Mouse (Mus musculus) heart, embryonic 12.5 days (tissue): ENCODE measurements at regions not wholly inside any gene's neighbourhood (a gene's known extent, or its start where the extent isn't known, plus 50 kb on each side); places are given as distances from the start of the nearest gene placed in this dataset.

Experiments used
- ATAC-seq: fragments of 200-750 bp; cut with Nextera tagmentation; 2 replicates; pipeline ENCODE4 v1.8.0; 2017; ENCODE audit warnings: moderate TSS enrichment, moderate library complexity; ENCODE audit not compliant: insufficient number of reproducible peaks, low FRiP score
- H3K27ac ChIP-seq: fragments of 300-500 bp; sonication (generic); 2 replicates; pipeline ENCODE4 v1.5.1; 2016; ENCODE audit warnings: mild to moderate bottlenecking, moderate library complexity; ENCODE audit not compliant: poor library complexity, severe bottlenecking
- H3K27me3 ChIP-seq: fragments of 300-500 bp; sonication (generic); replicated peaks from 2 replicates; pipeline ENCODE4 v1.6.1; 2016; ENCODE audit warnings: mild to moderate bottlenecking, moderate library complexity
- H3K36me3 ChIP-seq: fragments of 300-500 bp; sonication (generic); 2 replicates; pipeline ENCODE4 v1.6.1; 2016; ENCODE audit warnings: mild to moderate bottlenecking, moderate library complexity
- H3K4me1 ChIP-seq: fragments of 300-500 bp; sonication (generic); replicated peaks from 2 replicates; pipeline ENCODE4 v1.6.1; 2016; ENCODE audit warnings: mild to moderate bottlenecking
- H3K4me2 ChIP-seq: fragments of 300-500 bp; sonication (generic); 2 replicates; pipeline ENCODE4 v1.6.1; 2016; ENCODE audit warnings: mild to moderate bottlenecking, moderate library complexity
- H3K4me3 ChIP-seq: fragments of 300-500 bp; sonication (generic); 2 replicates; pipeline ENCODE4 v1.5.1; 2016; ENCODE audit warnings: mild to moderate bottlenecking
- H3K9ac ChIP-seq: fragments of 300-500 bp; sonication (generic); 2 replicates; pipeline ENCODE4 v1.6.1; 2016; ENCODE audit warnings: mild to moderate bottlenecking, moderate library complexity
- H3K9me3 ChIP-seq: fragments of 300-500 bp; sonication (generic); replicated peaks from 2 replicates; pipeline ENCODE4 v1.6.1; 2016; ENCODE audit warnings: mild to moderate bottlenecking, moderate library complexity
- WGBS: fragments of 180-500 bp; shearing (Covaris S2); methylation state at CpG from one replicate; pipeline ENCODE4 v1.1.7; 2016; 5-methylcytosine and 5-hydroxymethylcytosine counted together

DNA sequence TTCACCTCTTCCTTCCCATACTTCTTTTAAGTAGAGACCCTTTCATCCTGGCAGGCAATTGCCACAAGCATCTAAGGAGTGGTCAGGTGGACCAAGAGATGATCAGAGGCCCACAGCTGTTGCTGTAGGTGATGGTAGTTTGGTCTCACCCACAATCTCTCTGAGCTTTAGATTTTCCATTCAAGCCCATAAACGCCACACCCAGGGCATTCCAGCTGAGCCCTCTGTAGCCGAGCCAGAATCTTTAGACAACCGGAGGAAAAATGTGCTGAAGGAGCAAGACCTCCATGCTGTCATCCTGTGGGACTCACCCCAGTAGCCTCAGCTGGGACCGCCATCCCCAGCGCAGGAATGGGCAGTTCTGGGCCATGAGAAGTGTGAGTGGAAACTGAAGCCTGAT, 93.7 kb upstream of the Dlx2 start:
- Histone ChIP-seq H3K4me2 (no peak overlapping the region), H3K9me3 (peaks cover 3% of the 10 kb centered on the region; the same call in 1 of the 2 replicates), H3K27me3 (no peaks in the 10 kb centered on the region), H3K4me1 (peaks cover 12% of the 10 kb centered on the region), H3K36me3 (no peaks in the 10 kb centered on the region), H3K9ac (no peak overlapping the region), H3K27ac (no peak overlapping the region), H3K4me3 (no peak overlapping the region)
- WGBS: 70% methylated on average over 5 of the region's 5 CpGs
- no peak for ATAC-seq

DNA sequence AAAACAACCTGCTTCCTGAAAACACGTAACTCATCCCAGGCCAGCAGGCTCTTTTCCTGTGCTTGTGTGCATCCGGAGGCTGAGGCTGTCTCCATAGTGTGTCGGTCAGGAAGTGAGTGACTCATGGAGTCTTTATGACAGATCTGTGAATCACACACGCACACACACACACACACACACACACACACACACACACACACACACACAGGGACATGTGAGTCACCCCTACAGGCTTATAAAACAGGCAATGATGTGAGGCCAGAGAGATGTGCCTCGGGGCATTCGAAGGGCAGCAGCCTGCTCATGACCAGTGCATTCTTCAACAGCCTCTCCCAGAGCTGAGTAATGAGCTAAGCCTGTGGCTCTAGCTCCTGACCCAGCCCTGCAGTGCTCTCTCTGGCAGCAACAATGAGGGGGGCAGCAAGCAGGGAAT, 97.5 kb upstream of the Dlx2 start:
- Histone ChIP-seq H3K27me3 (no peaks in the 10 kb centered on the region), H3K4me1 (peaks cover 12% of the 10 kb centered on the region), H3K27ac (peak overlapping the region; percentile 71), H3K9me3 (peaks cover 3% of the 10 kb centered on the region; the same call in 1 of the 2 replicates), H3K4me2 (no peak overlapping the region), H3K36me3 (no peaks in the 10 kb centered on the region), H3K4me3 (no peak overlapping the region), H3K9ac (no peak overlapping the region)
- 51% methylated on average over 6 of the region's 6 CpGs for WGBS
- peak; percentile 82 for ATAC-seq

DNA sequence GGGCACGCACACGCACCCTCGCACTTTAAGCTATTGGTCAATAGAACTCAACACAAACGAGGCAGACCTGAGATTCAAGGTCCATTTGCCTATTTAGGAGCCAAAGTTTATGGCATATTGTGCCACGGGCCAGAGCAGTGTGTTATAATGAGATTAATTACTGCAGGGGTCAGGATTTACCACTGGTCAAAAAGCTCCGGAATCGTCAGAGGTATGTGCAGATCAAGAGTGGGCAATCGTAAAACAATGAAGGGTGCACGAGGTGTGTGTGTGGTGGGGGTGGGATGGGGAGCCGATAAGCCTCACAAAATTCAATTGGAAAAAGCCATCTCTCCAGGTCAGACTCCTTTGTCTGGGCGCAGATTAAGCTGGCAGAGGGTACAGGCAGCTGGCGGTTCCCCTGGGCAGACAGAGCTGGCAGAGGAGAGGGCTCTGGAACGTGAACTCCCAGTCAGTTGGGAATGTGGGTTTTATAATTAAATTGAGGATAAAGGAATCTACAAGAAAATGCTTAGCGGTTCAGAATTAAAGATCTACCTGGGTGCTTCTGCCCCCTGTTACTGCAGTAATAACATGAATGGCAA, 97.4 kb upstream of the Itga6 start:
- H3K9me3 ChIP-seq: no peaks in the 10 kb centered on the region
- no peaks in the 10 kb centered on the region for H3K36me3 ChIP-seq
- ATAC-seq: no peak
- no peaks in the 10 kb centered on the region for H3K27me3 ChIP-seq
- no peak overlapping the region for H3K27ac ChIP-seq
- H3K4me2 ChIP-seq: no peak overlapping the region
- no peak overlapping the region for H3K4me3 ChIP-seq
- peaks cover 20% of the 10 kb centered on the region for H3K4me1 ChIP-seq
- WGBS: 85% methylated on average over 14 of the region's 14 CpGs
- H3K9ac ChIP-seq: no peak overlapping the region

DNA sequence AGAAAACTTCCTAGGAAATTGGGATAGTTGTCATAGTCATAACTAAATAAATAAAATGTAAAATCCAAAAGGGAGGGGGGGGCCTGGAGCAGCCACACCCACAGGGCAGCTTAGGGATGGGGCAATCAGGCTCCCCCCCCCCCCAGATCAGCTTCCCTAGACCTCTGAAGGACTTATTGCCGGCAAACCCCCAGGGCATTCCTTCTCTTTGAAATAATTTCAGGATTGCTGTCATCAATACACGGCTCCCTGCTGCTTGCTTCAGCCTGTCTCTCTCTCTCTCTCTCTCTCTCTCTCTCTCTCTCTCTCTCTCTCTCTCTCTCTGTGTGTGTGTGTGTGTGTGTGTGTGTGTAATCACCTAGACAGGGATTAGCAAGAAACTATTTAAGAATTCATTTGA, 93.8 kb upstream of the Itga6 start:
- ATAC-seq: no peak
- no peak overlapping the region for H3K9ac ChIP-seq
- H3K4me2 ChIP-seq: no peak overlapping the region
- H3K4me3 ChIP-seq: no peak overlapping the region
- 43% methylated on average over 2 of the region's 2 CpGs for WGBS
- H3K4me1 ChIP-seq: peaks cover 18% of the 10 kb centered on the region
- no peaks in the 10 kb centered on the region for H3K27me3 ChIP-seq
- no peaks in the 10 kb centered on the region for H3K36me3 ChIP-seq
- H3K27ac ChIP-seq: no peak overlapping the region
- no peaks in the 10 kb centered on the region for H3K9me3 ChIP-seq

DNA sequence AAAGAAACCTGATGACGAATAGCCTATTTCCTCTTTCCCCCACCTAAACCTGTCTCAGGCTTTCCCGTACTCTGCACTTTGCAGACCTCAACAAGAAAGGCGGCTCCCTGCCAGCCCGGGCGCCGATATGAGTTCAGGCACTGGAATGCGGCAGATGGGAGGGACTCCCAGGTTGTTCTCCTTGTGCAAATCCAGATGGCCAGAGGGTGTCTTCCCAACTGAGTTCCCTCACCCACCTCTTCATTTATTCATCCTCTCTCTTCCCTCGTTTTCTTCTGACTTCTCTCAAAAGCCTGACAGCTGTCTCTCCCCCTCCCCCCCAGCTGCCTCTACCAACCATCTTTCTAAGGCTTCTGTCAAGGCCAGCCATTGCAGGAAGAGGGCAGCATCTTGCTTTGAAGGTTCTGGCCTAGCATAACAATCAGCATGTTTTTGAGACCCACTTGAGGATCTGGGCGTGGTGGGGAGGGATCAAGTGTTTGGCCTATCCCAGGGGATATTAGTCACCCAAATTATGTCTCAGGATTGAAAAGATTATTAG, 93.1 kb upstream of the Itga6 start:
- H3K27ac ChIP-seq: no peak overlapping the region
- no peaks in the 10 kb centered on the region for H3K9me3 ChIP-seq
- no peak for ATAC-seq
- H3K4me1 ChIP-seq: peaks cover 19% of the 10 kb centered on the region
- 15% methylated on average over 9 of the region's 9 CpGs for WGBS
- H3K27me3 ChIP-seq: no peaks in the 10 kb centered on the region
- no peak overlapping the region for H3K9ac ChIP-seq
- no peak overlapping the region for H3K4me3 ChIP-seq
- no peaks in the 10 kb centered on the region for H3K36me3 ChIP-seq
- peak overlapping the region; percentile 14; the same call in 1 of the 2 replicates for H3K4me2 ChIP-seq

DNA sequence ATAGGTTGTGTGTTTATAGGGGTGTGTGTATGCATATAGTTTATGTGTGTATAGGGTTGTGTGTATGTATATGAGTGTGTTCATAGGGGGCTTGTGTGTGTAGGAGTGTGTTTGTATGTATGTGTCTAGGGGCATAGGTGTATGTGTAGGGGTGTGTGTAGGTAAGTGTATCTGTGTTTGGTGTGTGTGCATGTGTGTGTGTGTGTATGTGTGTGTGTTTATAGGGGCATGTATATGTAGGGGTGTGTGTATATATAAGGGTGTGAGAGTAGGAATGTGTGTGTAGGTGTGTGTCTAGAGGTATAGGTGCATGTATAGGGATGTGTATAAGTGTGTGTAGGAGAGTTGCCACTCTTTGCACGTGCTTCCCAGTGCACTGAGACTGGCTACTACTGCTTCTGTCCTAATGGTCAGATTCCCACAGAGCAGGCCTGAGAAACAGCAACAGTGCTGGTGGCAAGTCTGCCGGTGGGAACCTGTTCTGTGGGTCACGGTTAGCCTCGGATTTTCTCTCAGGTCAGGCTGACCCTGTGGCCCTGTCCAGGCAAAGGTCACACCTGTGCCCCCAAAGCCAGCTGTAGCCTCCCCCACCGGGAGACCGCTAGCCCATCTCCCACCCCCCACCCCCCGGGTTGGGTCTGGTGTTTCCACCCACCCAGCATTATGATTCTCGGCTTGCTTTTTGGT, 90.5 kb upstream of the Itga6 start:
- Histone ChIP-seq H3K9ac (no peak overlapping the region), H3K27me3 (no peaks in the 10 kb centered on the region), H3K4me3 (no peak overlapping the region), H3K36me3 (no peaks in the 10 kb centered on the region), H3K27ac (no peak overlapping the region), H3K4me2 (no peak overlapping the region), H3K4me1 (peaks cover 23% of the 10 kb centered on the region), H3K9me3 (no peaks in the 10 kb centered on the region)
- no peak for ATAC-seq
- 39% methylated on average over 8 of the region's 8 CpGs for WGBS

DNA sequence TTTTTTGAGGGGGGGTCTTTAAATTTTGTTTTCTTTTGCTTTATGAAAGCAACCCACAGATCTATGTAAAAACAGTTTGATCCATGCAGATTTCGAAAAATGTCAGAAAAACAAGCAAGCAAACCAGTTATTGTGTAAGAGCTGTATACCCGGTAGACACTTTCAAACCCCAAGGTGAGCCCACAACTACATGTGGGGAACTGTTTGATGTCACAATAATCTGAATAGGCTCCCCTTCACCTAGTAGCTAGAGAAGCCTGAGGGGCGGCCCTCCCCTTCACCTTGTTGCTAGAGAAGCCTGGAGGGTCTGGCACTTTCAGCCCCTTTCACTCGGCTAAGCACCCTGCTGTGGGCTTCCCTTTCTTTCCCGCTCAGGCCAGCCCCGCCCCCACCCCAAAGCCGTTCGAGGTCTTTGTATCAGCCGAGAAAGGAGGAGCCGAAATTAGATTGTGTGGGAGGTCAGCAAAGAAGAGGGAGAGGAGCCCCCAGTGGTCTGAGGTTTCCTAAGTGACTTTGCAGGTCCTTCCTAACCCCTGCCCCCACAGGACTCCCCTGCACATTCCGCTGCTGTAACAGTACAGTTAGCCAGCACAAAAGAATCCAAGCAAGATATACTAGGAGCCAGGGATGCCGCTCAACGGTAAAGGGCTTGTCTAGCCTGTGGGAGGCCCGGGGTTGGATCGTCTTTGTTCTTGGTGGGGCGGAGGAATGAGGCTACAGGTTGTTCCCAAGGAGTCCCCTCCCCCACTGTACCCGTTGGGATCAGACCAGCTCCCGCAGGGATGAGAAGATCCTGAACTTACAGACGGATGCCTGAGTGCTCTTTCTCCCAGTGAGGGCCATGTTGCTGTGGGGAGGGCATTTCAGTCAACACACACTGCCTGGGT, 89.7 kb upstream of the Itga6 start:
- peaks cover 23% of the 10 kb centered on the region for H3K4me1 ChIP-seq
- H3K36me3 ChIP-seq: no peaks in the 10 kb centered on the region
- peak overlapping the region; percentile 75 for H3K27ac ChIP-seq
- peak overlapping the region; percentile 70 for H3K9ac ChIP-seq
- ATAC-seq: peak; percentile 70
- H3K4me3 ChIP-seq: peak overlapping the region; percentile 44
- no peaks in the 10 kb centered on the region for H3K9me3 ChIP-seq
- H3K4me2 ChIP-seq: peak overlapping the region; percentile 84
- H3K27me3 ChIP-seq: no peaks in the 10 kb centered on the region
- WGBS: 3% methylated on average over 19 of the region's 19 CpGs

DNA sequence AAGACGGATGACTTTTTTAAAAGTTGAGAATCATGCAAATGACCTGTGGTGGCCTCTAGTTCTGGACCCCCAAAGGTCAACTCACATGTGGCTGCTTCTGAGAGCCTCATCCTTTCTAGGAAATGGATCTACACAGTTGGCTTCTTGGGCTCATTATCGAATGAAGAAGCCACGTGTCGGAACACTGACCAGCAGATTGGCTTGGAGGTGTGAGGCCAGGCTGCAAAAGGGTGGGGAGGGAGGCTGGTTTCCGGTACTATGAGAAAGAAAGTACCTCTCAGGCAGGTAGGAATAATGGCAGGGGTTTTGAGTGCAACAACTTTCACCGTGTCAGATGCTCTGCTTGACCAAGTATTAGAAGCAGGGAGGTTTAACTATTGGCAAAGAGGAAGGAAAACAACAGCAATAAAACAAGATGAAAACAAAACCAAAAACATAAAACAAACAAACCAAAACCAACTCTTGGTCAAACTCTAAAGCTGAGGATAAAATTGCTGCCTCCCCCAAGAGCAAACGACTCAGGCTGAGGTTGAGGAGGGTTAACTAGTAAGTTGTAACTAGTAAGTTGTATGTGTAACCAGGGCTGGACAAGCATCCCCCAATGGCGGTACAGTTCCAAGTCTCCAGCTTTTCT, 88.7 kb upstream of the Itga6 start:
- WGBS: 55% methylated on average over 8 of the region's 8 CpGs
- Histone ChIP-seq H3K4me2 (peak overlapping the region; percentile 84; the same call in 1 of the 2 replicates), H3K36me3 (no peaks in the 10 kb centered on the region), H3K4me1 (peaks cover 28% of the 10 kb centered on the region), H3K9ac (no peak overlapping the region), H3K4me3 (no peak overlapping the region), H3K9me3 (no peaks in the 10 kb centered on the region), H3K27me3 (no peaks in the 10 kb centered on the region), H3K27ac (no peak overlapping the region)
- no peak for ATAC-seq

DNA sequence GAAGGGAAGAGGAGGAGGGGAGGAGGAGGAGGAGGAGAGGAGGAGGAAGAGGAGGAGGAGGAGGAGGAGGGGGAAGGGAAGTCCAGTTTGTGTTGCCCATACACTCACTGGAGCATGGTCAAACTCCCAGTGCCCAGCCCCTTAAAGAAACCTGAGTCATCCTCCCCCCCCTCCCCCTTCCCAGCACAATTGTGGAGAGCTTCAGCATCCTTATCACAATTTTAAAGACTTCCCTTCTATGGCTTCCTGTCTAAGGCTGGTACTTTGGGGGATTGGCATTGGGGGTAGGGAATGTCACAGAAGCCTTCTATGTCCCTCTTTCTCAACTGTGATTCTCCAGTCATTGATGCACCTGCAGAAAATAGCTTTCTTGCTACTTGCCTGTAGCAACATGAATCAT, 84.0 kb upstream of the Itga6 start:
- Histone ChIP-seq H3K27me3 (no peaks in the 10 kb centered on the region), H3K9me3 (no peaks in the 10 kb centered on the region), H3K27ac (no peak overlapping the region), H3K4me2 (no peak overlapping the region), H3K4me1 (peaks cover 12% of the 10 kb centered on the region), H3K36me3 (no peaks in the 10 kb centered on the region), H3K9ac (no peak overlapping the region), H3K4me3 (no peak overlapping the region)
- no peak for ATAC-seq

DNA sequence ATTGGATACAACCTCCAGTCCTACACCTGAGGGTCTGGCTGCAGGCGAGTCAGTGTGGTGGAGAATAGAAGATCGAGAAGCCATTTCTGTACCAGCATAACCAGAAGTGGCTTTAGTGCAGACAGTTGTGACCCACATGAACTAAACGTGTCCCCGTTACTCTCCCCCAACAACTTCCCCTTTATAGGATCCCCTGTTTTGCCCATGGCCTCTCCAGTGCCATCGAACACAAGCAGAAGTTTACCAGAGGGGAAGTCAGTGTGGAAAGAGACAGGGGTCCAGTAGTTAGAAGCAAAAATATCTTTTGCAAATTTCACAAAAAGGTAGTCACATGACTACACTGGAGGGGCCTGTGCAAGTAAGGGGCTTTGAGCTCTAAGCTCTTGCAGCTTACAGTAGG, 83.4 kb upstream of the Itga6 start:
- no peaks in the 10 kb centered on the region for H3K36me3 ChIP-seq
- WGBS: 74% methylated on average over 5 of the region's 5 CpGs
- H3K27ac ChIP-seq: no peak overlapping the region
- H3K4me3 ChIP-seq: no peak overlapping the region
- H3K27me3 ChIP-seq: no peaks in the 10 kb centered on the region
- no peaks in the 10 kb centered on the region for H3K9me3 ChIP-seq
- no peak overlapping the region for H3K9ac ChIP-seq
- no peak for ATAC-seq
- no peak overlapping the region for H3K4me2 ChIP-seq
- H3K4me1 ChIP-seq: peaks cover 9% of the 10 kb centered on the region

DNA sequence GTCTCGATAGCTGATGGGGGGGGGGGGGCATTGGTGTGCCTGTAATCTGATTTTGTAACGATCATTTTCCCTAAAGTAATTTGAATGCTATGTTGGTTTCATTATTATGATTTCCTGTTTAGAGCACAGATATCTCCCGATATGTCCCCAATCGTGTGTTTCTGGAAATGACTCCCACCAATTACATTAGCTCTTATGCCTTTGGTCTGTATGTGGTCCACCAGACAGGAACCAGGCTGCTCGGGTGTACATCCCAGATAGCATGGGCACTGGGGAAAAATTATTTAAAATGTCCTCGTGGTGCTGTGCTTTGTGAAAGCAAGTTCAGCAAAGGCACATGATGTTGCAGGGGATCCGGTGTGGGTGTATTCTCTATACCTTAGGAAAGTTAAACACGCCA, 82.0 kb upstream of the Itga6 start:
- 85% methylated on average over 8 of the region's 8 CpGs for WGBS

More for the DNA sequence above, 82.0 kb upstream of the Itga6 start:
- H3K9me3 ChIP-seq: no peaks in the 10 kb centered on the region
- H3K9ac ChIP-seq: no peak overlapping the region
- H3K36me3 ChIP-seq: no peaks in the 10 kb centered on the region
- peaks cover 12% of the 10 kb centered on the region for H3K4me1 ChIP-seq
- H3K4me3 ChIP-seq: no peak overlapping the region
- no peak for ATAC-seq
- H3K4me2 ChIP-seq: no peak overlapping the region
- no peak overlapping the region for H3K27ac ChIP-seq
- H3K27me3 ChIP-seq: no peaks in the 10 kb centered on the region
